Mouse (Mus musculus) forebrain, embryonic 14.5 days (tissue): ENCODE data around the gene Iqcf4. TPM values are rescaled to one million over a fixed set of nuclear protein-coding genes. Genes with fewer than 3 reads are reported as not detected.

Experiments
- ATAC-seq: fragments of 200-750 bp; cut with Nextera tagmentation; 2 replicates; pipeline ENCODE4 v1.8.0; 2017; ENCODE audit warnings: mild to moderate bottlenecking, moderate library complexity
- DNase-seq: peaks from one replicate; pipeline ENCODE4 v3.0.0-alpha.2; 2015; ENCODE audit warnings: low spot score
- H3K27ac ChIP-seq: fragments of 300-500 bp; sonication (generic); 2 replicates; pipeline ENCODE4 v1.5.1; 2014; ENCODE audit warnings: low read depth, mild to moderate bottlenecking, control low read depth, low read length, moderate library complexity
- H3K27me3 ChIP-seq: fragments of 300-500 bp; sonication (generic); replicated peaks from 2 replicates; pipeline ENCODE4 v1.6.1; 2014; ENCODE audit warnings: low read length, control low read depth, mixed read lengths; ENCODE audit not compliant: control insufficient read depth, insufficient read depth
- H3K36me3 ChIP-seq: fragments of 300-500 bp; sonication (generic); 2 replicates; pipeline ENCODE4 v1.6.1; 2014; ENCODE audit warnings: low read length, control low read depth; ENCODE audit not compliant: control insufficient read depth, insufficient read depth
- H3K4me1 ChIP-seq: fragments of 300-500 bp; sonication (generic); 2 replicates; pipeline ENCODE4 v1.6.1; 2014; ENCODE audit warnings: antibody characterized with exemption, low read length, control low read depth; ENCODE audit not compliant: control insufficient read depth, insufficient read depth
- H3K4me2 ChIP-seq: fragments of 300-500 bp; sonication (generic); 2 replicates; pipeline ENCODE4 v1.6.1; 2014; ENCODE audit warnings: mild to moderate bottlenecking, control low read depth, low read length
- H3K4me3 ChIP-seq: fragments of 300-500 bp; sonication (generic); 2 replicates; pipeline ENCODE4 v1.5.1; 2014; ENCODE audit warnings: low read depth, low read length, control low read depth
- H3K9ac ChIP-seq: fragments of 300-500 bp; sonication (generic); 2 replicates; pipeline ENCODE4 v1.6.1; 2014; ENCODE audit warnings: mild to moderate bottlenecking, low read length, control low read depth, moderate library complexity
- H3K9me3 ChIP-seq: fragments of 300-500 bp; sonication (generic); replicated peaks from 2 replicates; pipeline ENCODE4 v1.6.1; 2016; ENCODE audit warnings: low read length, control low read depth, mixed read lengths; ENCODE audit not compliant: control insufficient read depth
- WGBS: fragments of 180-500 bp; shearing (Covaris S2); extraction: QIAGEN DNeasy Blood & Tissue Kit; methylation state at CpG from one replicate; pipeline ENCODE4 v1.1.7; 2014; 5-methylcytosine and 5-hydroxymethylcytosine counted together
- polyA plus RNA-seq: library from polyadenylated mRNA; unstranded; fragments of >200 nt; fragmentation: Nextera tagmentation; extraction: Ambion mirVana; gene quantifications from 2 replicates; pipeline ENCODE4 v1.2.1, GENCODE M21; 2014

The Iqcf4 gene
- polyA plus RNA-seq, result not detected in 2 replicates

GRCm38 (mm10) chr9:106570896-106571295, at the start of gene Iqcf4:
Gene Iqcf4 (minus strand): TSS chr9:106570996.
- no peak for ATAC-seq
- no peaks in the 10 kb centered on the region for H3K27me3 ChIP-seq
- WGBS, result 87% methylated on average over 7 of the region's 7 CpGs
- H3K9ac ChIP-seq, result no peak within 1 kb of the TSS
- no peak within 1 kb of the TSS for H3K27ac ChIP-seq
- no peak for DNase-seq
- H3K4me3 ChIP-seq, result no peak within 1 kb of the TSS
- H3K36me3 ChIP-seq, result no peaks in the 10 kb centered on the region
- no peak within 1 kb of the TSS for H3K4me2 ChIP-seq
- no peaks in the 10 kb centered on the region for H3K9me3 ChIP-seq
- H3K4me1 ChIP-seq, result no peaks in the 10 kb centered on the region

DNA sequence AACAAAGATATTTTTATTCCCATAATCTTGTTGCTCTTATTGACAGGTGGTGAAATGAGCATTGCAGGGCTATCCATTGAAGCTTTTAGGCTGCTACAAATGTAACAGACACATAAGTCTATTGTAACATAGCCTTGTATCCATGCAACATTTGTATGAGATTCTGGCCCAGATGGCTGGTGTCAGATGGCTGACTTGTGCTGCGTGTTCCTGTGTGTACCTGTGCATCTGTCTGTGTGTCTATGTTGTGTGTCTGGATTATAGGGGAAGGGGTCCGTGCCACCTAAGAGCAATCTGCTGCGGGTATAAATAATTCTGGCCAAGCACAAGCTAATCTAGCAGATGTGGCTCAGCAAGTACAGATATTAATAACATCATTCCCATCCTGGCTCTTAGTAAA, 46.7 kb upstream of the Iqcf4 start:
- Histone ChIP-seq H3K4me1 (no peaks in the 10 kb centered on the region), H3K27ac (no peak overlapping the region), H3K4me3 (no peak overlapping the region), H3K9ac (no peak overlapping the region), H3K4me2 (no peak overlapping the region), H3K9me3 (no peaks in the 10 kb centered on the region; the same call in 1 of the 2 replicates), H3K27me3 (no peaks in the 10 kb centered on the region), H3K36me3 (no peaks in the 10 kb centered on the region)
- DNase-seq (no peak), ATAC-seq (no peak)
- WGBS, result 79% methylated on average over 3 of the region's 3 CpGs

DNA sequence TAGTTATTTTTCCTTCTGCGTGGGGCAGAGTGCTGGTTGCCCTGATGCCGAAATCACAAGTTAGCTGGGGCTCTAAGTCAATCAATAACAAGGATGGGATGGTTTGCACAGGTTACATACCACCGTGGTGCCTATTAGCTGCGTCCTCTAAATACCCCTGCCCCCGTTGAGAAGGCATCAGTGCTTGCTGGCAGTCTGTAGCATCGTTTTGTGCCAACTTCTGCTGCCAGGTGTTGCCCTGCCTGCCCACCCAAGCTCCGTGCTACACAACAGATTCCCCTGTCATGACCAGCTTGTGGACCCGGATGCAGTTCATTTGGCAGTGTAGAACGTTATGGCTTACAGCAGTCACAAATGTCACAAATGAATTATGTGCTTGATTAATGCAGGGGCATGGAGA, 45.5 kb upstream of the Iqcf4 start:
- DNase-seq (no peak), ATAC-seq (no peak)
- no peaks in the 10 kb centered on the region; the same call in 1 of the 2 replicates for H3K9me3 ChIP-seq
- H3K4me1 ChIP-seq, result no peaks in the 10 kb centered on the region
- H3K9ac ChIP-seq, result no peak overlapping the region
- no peaks in the 10 kb centered on the region for H3K27me3 ChIP-seq
- H3K4me3 ChIP-seq, result no peak overlapping the region
- WGBS, result 84% methylated on average over 9 of the region's 9 CpGs
- H3K27ac ChIP-seq, result no peak overlapping the region
- no peaks in the 10 kb centered on the region for H3K36me3 ChIP-seq
- H3K4me2 ChIP-seq, result no peak overlapping the region

- H3K4me2 ChIP-seq, result no peak overlapping the region
- no peak for DNase-seq
- no peaks in the 10 kb centered on the region; the same call in 1 of the 2 replicates for H3K9me3 ChIP-seq
- H3K36me3 ChIP-seq, result no peaks in the 10 kb centered on the region
- H3K9ac ChIP-seq, result no peak overlapping the region
- H3K4me1 ChIP-seq, result no peaks in the 10 kb centered on the region
- H3K27ac ChIP-seq, result no peak overlapping the region
- H3K27me3 ChIP-seq, result no peaks in the 10 kb centered on the region
- 44% methylated on average over 3 of the region's 3 CpGs for WGBS
- no peak for ATAC-seq
- H3K4me3 ChIP-seq, result no peak overlapping the region
These were observed 43.8 kb upstream of the Iqcf4 start for GRCm38 (mm10) chr9:106614616-106615015.

DNA sequence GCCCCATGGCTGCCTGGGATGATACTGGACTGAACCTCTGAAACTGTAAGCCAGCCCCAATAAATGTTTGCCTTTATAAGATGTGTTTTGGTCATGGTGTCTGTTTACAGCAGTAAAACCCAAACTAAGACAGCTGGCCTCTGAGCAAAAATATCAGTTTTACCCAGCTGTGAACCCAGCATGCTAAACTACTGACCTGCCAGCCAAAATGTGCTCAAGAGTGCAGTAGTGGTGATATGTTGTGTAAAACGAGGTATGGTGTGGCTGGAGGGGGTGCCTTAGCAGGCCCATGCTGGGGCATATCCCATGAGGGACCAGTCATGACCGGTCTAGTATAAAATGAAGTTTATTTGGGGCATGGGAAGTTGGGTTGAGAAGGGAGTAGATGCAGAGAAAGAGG, 43.2 kb upstream of the Iqcf4 start:
- no peak for DNase-seq
- 83% methylated on average over 2 of the region's 2 CpGs for WGBS
- no peaks in the 10 kb centered on the region for H3K27me3 ChIP-seq
- no peak overlapping the region for H3K4me2 ChIP-seq
- H3K9ac ChIP-seq, result no peak overlapping the region
- no peaks in the 10 kb centered on the region for H3K36me3 ChIP-seq
- H3K9me3 ChIP-seq, result no peaks in the 10 kb centered on the region
- no peaks in the 10 kb centered on the region for H3K4me1 ChIP-seq
- H3K4me3 ChIP-seq, result no peak overlapping the region
- ATAC-seq, result no peak
- no peak overlapping the region for H3K27ac ChIP-seq

DNA sequence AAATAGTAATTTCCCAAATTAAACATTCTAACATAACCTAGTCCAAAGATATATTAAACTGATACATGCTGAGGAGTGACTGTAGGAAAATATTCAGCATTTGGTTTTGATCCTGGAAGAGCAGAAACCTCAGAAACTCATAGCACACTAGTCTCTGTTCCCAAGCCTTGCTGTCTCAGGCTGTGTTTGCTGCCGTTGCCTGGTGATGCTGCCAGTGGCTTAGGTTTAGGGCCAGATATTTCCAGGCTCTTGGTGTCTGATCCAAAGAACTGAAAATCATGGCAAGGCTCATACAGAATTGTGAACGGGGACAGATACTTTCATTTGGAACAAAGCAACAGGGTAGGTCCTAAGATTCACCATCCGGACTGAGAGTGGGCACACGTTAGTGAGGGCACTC, 39.9 kb upstream of the Iqcf4 start:
- ATAC-seq, result no peak
- WGBS, result 79% methylated on average over 4 of the region's 4 CpGs

DNA sequence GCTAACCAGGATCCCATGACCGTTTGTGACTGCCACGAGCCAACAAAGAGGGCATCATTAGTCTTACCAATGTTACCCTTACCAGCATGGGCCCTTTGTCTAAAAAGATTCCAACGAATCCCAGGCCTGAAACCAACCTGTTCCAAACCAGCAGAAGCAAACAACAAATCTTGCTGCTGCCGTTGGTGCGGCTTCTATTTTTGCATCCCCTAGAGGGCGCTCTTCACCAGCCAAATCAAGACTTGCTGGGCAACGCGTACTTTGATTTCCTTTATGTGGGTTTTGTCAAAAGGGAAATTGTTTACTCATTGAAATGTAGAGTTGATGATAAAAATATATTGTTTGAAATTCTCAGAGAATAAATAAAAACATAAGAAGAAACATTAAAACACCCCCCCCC, 29.8 kb upstream of the Iqcf4 start:
- no peak overlapping the region for H3K27ac ChIP-seq
- H3K27me3 ChIP-seq, result no peaks in the 10 kb centered on the region
- ATAC-seq (no peak), DNase-seq (peak; percentile 79)
- no peaks in the 10 kb centered on the region for H3K9me3 ChIP-seq
- H3K4me2 ChIP-seq, result no peak overlapping the region
- 22% methylated on average over 8 of the region's 8 CpGs for WGBS
- no peak overlapping the region for H3K9ac ChIP-seq
- no peaks in the 10 kb centered on the region for H3K4me1 ChIP-seq
- H3K4me3 ChIP-seq, result no peak overlapping the region
- H3K36me3 ChIP-seq, result no peaks in the 10 kb centered on the region

More for the DNA sequence above, 39.9 kb upstream of the Iqcf4 start:
- Histone ChIP-seq H3K4me2 (no peak overlapping the region), H3K36me3 (no peaks in the 10 kb centered on the region), H3K9ac (no peak overlapping the region), H3K4me1 (no peaks in the 10 kb centered on the region), H3K4me3 (no peak overlapping the region), H3K27ac (no peak overlapping the region), H3K9me3 (no peaks in the 10 kb centered on the region), H3K27me3 (no peaks in the 10 kb centered on the region)
- no peak for DNase-seq

GRCm38 (mm10) chr9:106598466-106598865, 27.7 kb upstream of the Iqcf4 start:
- H3K36me3 ChIP-seq, result no peaks in the 10 kb centered on the region
- WGBS, result 39% methylated on average over 7 of the region's 7 CpGs
- H3K4me3 ChIP-seq, result no peak overlapping the region
- no peaks in the 10 kb centered on the region for H3K4me1 ChIP-seq
- no peak overlapping the region for H3K27ac ChIP-seq
- DNase-seq (no peak), ATAC-seq (no peak)
- no peak overlapping the region for H3K9ac ChIP-seq
- H3K4me2 ChIP-seq, result no peak overlapping the region
- H3K27me3 ChIP-seq, result no peaks in the 10 kb centered on the region
- H3K9me3 ChIP-seq, result no peaks in the 10 kb centered on the region

- Histone ChIP-seq H3K4me1 (no peaks in the 10 kb centered on the region), H3K4me3 (no peak overlapping the region), H3K4me2 (no peak overlapping the region), H3K27me3 (no peaks in the 10 kb centered on the region), H3K36me3 (no peaks in the 10 kb centered on the region), H3K9me3 (no peaks in the 10 kb centered on the region), H3K27ac (no peak overlapping the region), H3K9ac (no peak overlapping the region)
- no peak for ATAC-seq
- no peak for DNase-seq
- 81% methylated on average over 7 of the region's 7 CpGs for WGBS
These were observed 25.0 kb upstream of the Iqcf4 start for GRCm38 (mm10) chr9:106595836-106596235.
